Mouse (Mus musculus) heart, adult 2 months (tissue): ENCODE results near the gene Gtf3c1.

Source experiments
- CTCF ChIP-seq: fragments of 200-600 bp; IDR thresholded peaks from 2 replicates; pipeline ENCODE4 v1.8.1; 2022; ENCODE audit warnings: antibody characterized with exemption, mild to moderate bottlenecking, moderate library complexity
- EP300 ChIP-seq: fragments of 200-500 bp; IDR thresholded peaks from 2 replicates; pipeline ENCODE4 v1.6.1; 2011; ENCODE audit warnings: low read depth, low read length, control low read depth; ENCODE audit not compliant: insufficient read depth

GRCm38 (mm10) chr7:125721033-125721432 lies 13.5 kb upstream of the Gtf3c1 start:
- no peak for TF ChIP-seq EP300
- no peak for TF ChIP-seq CTCF
